Mouse (Mus musculus) c-Kit-negative CD71-positive TER-119-positive erythroid progenitor cells, embryonic 14.5 days (primary cell): ENCODE data around the gene Arid5b.

Experiments
- DNase-seq: peaks from one replicate; pipeline ENCODE4 v3.0.0-alpha.2; 2013; ENCODE audit warnings: low read depth, low spot score

The Arid5b gene

DNA sequence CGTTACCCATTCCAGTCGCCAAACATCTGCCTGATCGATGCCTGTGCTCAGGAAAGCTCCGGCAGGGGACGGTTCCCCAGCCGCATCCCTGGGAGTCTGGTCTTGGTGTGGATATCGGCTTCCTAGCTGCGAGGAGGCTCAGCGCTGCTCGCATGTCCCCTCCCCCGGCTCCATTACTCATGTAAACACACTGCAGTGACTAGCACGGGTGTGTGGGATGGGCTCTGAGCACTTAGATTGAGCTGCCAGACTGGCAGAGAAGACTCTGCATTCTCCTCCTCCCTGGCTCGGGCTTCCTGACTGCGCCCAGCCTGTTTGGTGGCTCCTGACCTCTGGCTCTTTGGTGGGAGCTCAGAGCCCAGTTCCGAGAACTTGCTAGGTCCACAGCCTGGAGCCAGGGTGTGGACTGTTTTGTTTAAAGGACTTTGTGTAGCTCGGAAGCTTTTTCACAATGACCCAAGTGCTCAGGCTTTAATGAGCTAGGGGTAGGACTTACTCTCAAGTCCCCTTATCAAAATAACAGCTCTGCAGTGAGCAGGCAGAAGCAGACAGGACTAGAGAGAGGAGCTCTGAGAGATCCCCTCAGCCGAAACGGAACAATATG, 142.0 kb downstream of the Arid5b start:
- DNase-seq = no peak

DNA sequence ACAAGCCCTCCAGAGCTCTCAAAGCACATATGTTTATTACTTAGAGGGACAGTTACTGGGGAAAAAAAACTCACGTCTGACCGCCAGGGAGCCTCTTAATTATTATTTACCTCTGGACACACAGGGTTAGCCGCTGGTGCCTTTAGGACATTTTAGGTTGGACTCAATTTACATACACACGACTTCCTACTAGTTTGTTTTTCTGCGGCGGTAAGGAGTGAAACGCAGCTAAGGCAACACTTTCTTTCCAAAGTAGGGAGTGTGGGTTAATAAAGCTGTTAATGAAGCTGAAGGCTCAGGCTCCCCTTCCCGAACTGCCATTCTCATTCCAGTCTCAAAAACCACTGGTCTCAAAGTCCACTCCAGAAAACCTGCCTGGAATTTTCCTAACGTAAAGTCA, 142.5 kb downstream of the Arid5b start:
- DNase-seq = no peak

DNA sequence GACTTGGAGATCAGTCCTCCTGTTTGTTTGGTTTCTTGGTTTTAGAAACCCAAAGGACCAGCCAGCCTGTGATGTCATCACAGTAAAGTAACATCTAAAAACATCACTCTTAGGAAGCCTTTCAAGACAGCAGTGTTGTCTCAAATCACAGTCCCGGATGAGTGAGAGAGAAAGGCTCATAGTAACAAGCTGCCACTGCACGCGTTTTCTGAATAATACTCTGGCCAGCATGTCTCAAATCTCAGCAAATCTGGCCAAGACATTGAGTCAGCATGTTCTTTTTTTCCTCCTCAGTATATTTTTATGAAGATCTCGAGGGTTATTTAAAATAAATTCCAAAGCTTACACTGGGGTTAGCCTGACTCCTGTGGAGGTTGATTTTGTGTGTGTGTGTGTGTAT, 143.1 kb downstream of the Arid5b start:
- DNase-seq = no peak

DNA sequence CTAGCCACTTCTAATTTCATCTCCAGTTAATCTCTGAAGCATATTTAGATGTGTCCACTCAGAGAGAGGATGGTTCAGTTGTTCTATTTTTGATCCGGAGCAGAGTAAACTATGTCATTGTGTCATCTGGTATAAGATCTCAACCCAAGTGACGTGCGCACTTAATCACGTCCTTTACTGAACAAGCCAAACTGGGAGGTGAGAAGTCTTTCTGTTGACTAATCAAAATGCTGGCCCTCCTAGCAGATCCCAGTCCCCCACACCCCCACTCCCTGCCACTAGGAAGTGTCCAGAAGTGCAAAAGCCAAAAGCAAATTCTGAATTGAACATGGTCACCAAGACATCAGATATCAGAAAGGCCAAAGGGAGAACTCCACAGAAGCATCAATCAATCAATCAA, 144.0 kb downstream of the Arid5b start:
- no peak for DNase-seq

DNA sequence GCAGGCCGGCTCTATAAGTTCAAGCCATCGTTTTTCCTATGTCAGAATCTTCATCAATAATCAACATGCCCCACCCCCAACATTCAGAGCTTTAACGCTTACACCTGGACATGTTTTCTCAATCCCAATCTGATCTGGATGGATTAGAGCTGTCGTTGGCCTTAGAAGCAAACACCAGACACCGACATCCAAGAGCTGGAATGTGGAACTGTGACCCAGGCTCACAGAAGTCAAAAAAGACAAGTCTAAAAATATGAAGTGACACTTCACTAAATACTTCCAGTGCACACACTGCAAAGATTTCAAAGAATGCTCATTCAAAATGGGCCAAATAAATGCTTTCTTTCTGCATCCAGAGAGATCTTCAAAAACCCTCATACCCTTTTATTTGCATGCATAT, 144.5 kb downstream of the Arid5b start:
- no peak for DNase-seq

DNA sequence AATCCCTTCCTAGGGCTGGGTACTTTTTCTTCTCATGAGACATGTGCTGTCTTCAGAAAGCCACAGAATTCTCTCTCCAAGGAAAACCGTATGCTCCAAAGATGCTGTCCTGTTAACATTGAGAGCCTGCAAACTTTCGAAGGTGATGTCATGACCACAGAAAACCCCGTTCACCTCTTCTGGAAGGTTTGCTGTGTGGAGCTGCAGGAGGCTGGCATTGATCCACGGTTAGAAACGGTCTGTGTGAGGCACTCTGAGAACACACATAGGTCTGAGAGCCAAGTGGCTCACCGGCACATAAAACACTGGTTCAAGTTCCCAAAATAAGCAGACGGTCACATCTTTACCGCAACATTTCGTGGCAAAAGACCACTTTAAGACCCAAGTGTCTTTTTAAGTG, 145.9 kb downstream of the Arid5b start:
- no peak for DNase-seq

DNA sequence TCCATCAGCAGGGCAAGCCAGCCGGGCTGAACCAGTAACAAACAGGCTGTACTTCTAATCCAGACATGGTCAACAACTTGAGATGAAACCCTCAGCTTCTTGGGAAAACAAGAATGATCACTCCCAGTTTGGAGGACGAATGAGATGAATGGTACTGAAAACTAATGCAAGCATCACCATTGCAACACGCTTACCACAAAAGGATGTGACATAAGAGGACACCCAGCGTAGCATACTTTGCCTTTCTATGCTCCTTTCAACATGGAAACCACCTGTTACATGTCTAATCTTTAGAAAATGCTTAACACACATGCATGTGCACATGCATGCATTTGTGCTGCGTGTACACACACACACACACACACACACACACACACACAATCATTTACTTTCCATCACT, 146.4 kb downstream of the Arid5b start:
- no peak for DNase-seq

DNA sequence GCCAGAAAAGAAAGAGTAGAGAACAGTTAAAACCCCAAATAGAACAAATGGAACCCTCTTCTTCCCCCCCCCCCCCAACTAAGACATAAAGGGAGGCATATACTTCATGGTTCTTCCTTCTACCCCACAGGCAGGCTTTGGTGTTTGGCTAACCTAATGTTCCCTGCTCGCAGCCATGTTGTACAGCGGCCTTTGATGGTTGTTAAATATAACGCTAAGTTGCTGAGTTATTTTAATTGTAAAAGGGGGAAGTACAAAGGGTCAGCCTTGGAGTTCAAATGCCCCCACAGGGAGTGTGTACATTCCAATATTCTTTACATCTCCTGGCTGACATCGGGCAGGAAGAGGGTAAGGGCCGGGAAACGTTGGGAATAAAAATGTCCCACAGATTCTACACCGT, 148.9 kb downstream of the Arid5b start:
- no peak for DNase-seq

GRCm38 (mm10) chr10:68129009-68129408, 149.5 kb downstream of the Arid5b start:
- DNase-seq = no peak

DNA sequence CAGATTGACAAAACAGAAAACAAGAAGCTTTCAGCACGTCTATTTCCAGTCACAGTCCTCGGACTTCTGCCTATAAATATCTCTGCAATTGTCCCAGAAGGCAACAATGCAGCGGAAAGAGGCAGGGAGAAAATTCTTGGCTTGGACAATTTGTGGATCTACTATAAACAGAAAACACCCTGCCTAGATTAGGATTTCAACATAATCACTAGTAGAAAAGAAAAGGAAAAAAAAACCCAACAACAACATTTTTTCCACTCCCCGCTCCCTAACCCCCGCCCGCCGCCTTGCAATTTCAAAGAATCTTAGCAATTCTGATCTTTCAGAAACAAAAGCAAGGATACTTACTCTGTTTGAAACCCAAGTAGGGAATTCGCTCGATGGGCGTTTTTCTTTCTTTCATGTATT, 150.1 kb downstream of the Arid5b start:
- DNase-seq = no peak

DNA sequence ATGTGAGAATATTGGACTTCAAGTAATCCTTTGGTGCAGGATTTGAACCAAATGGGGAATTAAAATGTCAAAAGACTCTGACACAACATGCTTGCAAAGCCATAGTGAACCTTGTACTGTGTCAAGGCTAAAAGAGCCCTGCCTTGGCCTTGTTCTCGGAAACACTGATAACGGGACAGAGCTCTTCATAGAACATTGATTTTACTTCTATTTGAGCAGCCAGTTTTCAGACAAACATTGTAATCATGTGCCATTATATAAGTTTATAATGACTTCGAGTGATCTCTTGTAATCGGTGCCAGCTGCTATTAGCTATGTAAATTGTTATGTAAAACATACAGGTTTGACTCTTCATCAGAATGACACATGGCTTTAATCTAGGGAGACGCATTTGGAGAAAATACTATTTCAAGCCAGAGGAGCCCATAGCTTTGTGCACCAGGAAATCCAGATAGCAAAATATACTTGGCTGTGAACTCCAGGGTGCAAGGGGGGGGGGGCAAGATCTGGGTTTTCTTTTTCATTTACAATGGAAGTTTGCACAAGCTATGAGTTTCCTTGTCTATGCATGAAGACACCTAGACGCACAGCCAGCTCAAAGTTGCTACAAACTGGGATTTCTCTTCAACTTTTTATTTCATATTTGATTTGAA, 150.8 kb downstream of the Arid5b start:
- DNase-seq = no peak

DNA sequence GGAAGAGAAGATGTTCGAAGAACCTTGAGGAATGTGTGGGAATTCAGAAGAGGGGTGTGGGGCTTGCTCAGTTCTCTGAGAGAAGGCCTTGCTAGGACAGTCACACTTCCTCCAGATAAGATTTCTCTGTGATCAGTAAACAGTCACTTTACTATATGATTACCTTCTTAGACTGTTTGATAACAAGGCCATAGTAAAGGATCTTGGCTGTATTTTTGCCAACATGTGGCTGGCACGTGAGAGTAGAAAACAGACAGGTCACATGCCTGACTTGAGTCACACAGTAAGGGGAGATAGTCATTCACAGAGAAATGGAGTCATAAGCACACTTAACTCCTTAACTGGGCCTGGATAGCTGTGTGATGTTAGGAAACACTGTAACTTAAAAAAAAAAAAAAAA, 151.4 kb downstream of the Arid5b start:
- DNase-seq = no peak

DNA sequence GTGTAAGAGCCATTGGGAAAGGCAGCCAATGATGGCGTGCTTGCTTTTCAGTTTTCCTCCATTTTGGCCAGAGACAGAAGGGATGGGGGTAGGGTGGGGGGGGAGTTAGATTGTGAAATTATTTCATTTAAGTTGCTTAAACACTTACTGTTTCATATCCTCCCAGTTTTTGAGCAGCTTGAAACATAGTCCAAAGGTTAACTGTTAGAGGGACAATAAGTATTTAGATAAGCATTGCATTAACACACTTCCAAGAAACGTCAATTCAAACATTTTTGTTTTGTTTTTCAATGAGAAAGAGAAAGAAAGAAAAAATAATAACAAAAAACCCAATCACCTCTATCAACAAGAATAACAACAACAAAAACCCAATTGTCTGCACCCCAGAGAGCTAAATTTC, 152.0 kb downstream of the Arid5b start:
- DNase-seq = no peak

DNA sequence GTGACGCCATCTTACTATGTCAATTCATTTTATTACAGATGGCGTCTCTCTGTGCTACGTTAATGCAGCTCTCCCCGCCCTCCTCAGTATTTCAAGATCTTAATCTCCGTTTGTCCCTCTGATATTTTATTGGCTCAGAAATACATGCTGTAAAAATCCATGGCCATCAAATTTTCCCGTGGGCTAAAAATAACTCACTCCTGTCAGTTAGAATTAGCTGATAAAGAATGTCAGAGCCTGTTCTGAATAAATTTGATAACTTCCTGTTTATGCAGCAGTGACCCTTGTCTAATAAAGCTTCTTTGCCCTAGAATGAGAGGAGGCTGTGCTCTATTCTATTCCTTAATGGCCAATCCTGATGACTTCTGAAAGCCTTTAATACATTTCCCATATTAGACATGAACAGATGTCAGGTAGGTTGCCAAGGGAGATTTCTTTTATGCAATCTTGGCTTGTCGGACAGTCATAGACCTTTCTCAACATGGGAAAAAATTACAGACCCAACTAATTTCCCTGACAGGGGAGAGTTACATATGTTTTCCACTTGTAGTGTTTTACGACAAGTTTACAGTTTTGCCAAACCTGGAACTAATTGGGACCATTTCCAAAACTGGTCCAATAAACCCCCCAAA, 152.5 kb downstream of the Arid5b start:
- no peak for DNase-seq

DNA sequence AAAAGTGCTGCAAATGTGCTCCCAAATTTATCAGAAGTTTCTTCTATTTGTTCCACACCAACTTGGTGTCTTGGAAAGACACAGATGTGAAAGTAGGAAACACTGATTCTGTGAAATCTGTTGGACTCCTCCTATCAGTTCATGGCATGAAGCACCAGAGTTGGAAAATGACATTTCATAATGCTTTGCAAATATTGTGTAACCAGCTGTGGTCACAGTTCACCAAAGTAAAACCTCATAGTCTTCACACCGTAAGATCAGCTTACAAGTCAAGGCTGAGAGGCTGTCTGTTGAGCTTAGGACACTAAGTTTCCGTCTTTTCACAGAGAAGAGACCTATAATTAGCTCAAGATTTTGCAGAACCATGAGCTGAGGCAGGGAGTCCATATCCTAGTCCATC, 153.6 kb downstream of the Arid5b start:
- no peak for DNase-seq

DNA sequence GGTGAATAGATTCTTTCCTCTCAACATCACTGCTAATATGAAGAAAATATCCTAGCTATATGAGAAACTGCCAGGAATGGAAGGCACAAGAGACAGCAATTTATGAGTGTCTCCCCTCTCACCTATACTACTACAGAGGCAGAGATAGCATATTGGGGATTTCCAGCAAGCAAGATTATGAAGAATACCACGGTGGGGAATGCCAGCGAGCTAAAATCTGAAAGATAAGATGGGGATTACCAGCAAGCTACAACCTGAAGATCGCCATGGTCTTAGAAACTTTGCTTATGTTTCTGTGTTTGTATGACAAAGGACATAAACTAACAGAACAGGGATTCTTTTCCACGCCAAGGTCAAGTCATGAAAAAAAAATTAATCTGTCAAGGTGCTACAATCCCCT, 155.1 kb downstream of the Arid5b start:
- DNase-seq = no peak

- DNase-seq = no peak
Measured at GRCm38 (mm10) chr10:68121960-68122359, 156.6 kb downstream of the Arid5b start.

DNA sequence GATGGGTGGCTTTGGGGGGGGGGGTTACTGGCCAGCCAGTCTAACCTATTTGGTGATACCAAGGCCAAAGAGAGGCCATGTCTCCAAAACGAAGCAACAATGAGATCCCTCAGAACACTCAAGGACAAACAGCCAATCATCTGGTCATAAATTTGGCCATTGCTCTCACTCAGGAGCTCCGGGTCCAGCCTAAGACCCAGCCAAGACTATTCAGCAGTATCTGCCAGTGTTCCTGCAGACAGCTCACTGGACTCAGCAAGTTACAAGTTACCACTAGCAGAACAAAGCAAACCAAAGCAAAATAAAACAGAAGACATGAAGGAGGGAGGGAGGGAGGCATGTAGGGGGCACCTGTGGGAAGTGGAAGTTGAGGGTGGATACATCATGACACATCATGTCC, 157.3 kb downstream of the Arid5b start:
- DNase-seq = no peak

DNA sequence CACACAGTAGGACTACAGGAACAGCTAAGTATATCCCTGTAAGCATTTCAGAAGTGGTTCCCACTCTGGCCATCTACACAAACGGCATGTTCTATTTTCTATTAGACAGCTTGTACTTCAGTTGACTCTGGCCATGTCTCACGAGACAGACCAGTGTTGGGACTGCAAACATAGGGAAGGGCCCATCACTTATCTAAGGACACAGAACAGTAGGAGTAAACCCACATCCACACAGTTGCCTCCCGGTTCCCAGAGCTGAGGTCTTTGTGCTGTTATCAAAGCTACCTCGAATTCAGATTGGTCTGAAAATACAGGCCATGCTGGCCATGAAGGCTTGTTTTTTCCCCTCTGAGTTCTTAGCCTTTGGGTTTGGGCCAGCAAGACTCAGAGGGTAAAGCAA, 158.5 kb downstream of the Arid5b start:
- DNase-seq = no peak

DNA sequence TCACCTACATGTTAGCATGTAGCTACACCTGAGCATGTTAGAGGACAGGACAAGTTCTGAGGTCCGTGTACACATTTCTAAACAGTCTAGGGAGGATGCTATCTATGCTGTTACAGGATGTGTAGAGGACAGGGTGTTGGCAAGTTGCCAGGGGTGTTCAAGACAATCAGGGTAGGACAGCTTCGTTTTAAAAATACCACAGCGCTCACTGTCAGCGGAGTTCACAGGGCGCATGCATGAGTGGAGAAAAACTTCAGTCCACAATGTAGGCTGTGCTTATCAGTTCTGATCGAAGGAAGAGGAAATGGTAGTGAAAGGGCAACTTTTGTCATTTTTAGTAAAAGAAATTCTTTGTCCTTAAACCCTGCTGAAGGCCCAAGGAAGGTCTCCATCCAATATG, 159.3 kb downstream of the Arid5b start:
- DNase-seq = no peak

DNA sequence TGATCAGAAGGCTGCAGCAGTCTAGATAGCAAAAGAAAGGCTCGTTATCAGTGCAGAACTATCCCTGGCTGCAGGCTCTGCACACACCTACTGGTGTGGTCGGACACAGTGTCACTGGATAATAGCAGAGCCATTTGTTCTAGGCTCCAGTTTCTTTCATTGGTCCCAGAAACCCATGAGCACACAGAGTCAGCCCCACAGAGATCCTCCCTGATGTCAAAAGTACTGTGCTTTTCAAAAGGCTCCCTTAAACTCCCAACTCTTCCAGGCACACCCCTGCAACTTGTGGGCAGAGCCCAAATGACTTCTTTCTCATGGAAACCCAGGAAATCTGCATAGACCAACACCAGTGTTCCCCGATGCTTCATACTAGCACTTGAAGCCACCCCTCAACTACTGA, 163.6 kb downstream of the Arid5b start:
- no peak for DNase-seq

- DNase-seq = no peak
Measured at GRCm38 (mm10) chr10:68113645-68114044, 164.9 kb downstream of the Arid5b start.

DNA sequence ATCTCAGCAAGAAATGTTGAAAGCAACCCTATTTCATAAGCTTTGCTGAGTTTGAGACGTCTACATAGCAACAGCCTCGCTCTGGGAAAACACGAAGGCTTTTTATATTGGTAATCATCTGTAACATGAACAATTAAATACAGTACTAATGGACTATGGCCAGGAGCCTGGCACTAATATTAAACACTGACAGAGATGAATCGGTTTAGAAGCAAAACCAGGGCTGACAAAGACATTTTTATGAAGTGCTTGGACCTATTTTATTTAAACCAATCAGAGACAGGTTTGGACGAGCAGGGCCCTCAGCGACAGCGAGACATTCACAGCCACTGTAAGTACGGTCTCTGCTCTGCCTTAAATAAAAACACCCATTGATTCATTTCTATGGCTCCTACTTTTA, 165.6 kb downstream of the Arid5b start:
- DNase-seq = no peak
